Mouse (Mus musculus): ENCODE measurements around the gene Sf3b6. TPM values are rescaled to one million over a fixed set of nuclear protein-coding genes. Genes with fewer than 3 reads are reported as not detected.

Gene Sf3b6
- total RNA-seq, 1 experiment = 119 TPM

GRCm38 (mm10) chr12:4811036-4811435, 6.3 kb upstream of the Sf3b6 start:
- TF ChIP-seq ZNF384 (IDR thresholded peaks at IDR 0.05; ENCODE audit: low read depth, low read length) (no peak), ZC3H11A (IDR thresholded peaks at IDR 0.05; ENCODE audit: borderline replicate concordance, low read depth, low read length) (no peak), MAFK (IDR thresholded peaks at IDR 0.05; ENCODE audit: insufficient read depth, low read depth, low read length) (no peak), HCFC1 (IDR thresholded peaks at IDR 0.05; ENCODE audit: borderline replicate concordance, insufficient read depth, low read length) (no peak)
- no peaks in the 10 kb centered on the region for H3K36me3 ChIP-seq (ENCODE audit: control insufficient read depth, insufficient read depth, low read length, poor library complexity, severe bottlenecking)

GRCm38 (mm10) chr12:4811705-4812104, 5.6 kb upstream of the Sf3b6 start:
- Histone ChIP-seq H3K4me1 (ENCODE audit: control insufficient read depth in 2 of 2, insufficient read depth in 2 of 2, low read length in 2 of 2, poor library complexity in 1 of 2) (no peaks in the 10 kb centered on the region), H3K27ac (ENCODE audit: insufficient read depth, low read depth, low read length, poor library complexity, severe bottlenecking) (no peak overlapping the region), H3K9me3 (ENCODE audit: control insufficient read depth, insufficient read depth, low read depth, low read length) (no peaks in the 10 kb centered on the region), H3K36me3 (ENCODE audit: control insufficient read depth, insufficient read depth, low read length, poor library complexity, severe bottlenecking) (no peaks in the 10 kb centered on the region), H3K4me3 (ENCODE audit: insufficient read depth in 1 of 2, low read depth in 1 of 2, low read length in 2 of 2, poor library complexity in 1 of 2, severe bottlenecking in 1 of 2) (no peak overlapping the region), H3K9ac (ENCODE audit: insufficient read depth, low read depth, low read length, poor library complexity, severe bottlenecking) (no peak overlapping the region)
- in situ Hi-C loops (cut with MboI; ENCODE audit: low sequenced_read_pairs in 2 of 2, unreplicated experiment in 2 of 2) = no loop called here
- DNase-seq (ENCODE audit: low read depth, low spot score) = no peak
- TF ChIP-seq HCFC1 (IDR thresholded peaks at IDR 0.05; ENCODE audit: borderline replicate concordance, insufficient read depth, low read length) (no peak), ZC3H11A (IDR thresholded peaks at IDR 0.05; ENCODE audit: borderline replicate concordance, low read depth, low read length) (no peak), ZNF384 (IDR thresholded peaks at IDR 0.05; ENCODE audit: low read depth, low read length) (no peak), MAFK (IDR thresholded peaks at IDR 0.05; ENCODE audit: insufficient read depth, low read depth, low read length) (no peak), CHD2 (IDR thresholded peaks at IDR 0.05; ENCODE audit: low read depth, low read length) (no peak)

More at GRCm38 (mm10) chr12:4811036-4811435, 6.3 kb upstream of the Sf3b6 start:
- no peak overlapping the region for H3K4me3 ChIP-seq (ENCODE audit: insufficient read depth in 1 of 2, low read depth in 1 of 2, low read length in 2 of 2, poor library complexity in 1 of 2, severe bottlenecking in 1 of 2)
- in situ Hi-C loops (cut with MboI; ENCODE audit: low sequenced_read_pairs in 2 of 2, unreplicated experiment in 2 of 2) = no loop called here
- H3K27ac ChIP-seq (ENCODE audit: insufficient read depth, low read depth, low read length, poor library complexity, severe bottlenecking) = no peak overlapping the region
- no peaks in the 10 kb centered on the region for H3K9me3 ChIP-seq (ENCODE audit: control insufficient read depth, insufficient read depth, low read depth, low read length)
- H3K9ac ChIP-seq (ENCODE audit: insufficient read depth, low read depth, low read length, poor library complexity, severe bottlenecking) = no peak overlapping the region
- DNase-seq (ENCODE audit: low read depth, low spot score) = no peak
- no peaks in the 10 kb centered on the region for H3K4me1 ChIP-seq (ENCODE audit: control insufficient read depth in 2 of 2, insufficient read depth in 2 of 2, low read length in 2 of 2, poor library complexity in 1 of 2)

GRCm38 (mm10) chr12:4813636-4814035, 3.7 kb upstream of the Sf3b6 start:
- no peak overlapping the region for H3K27ac ChIP-seq (ENCODE audit: insufficient read depth, low read depth, low read length, poor library complexity, severe bottlenecking)
- in situ Hi-C loops (cut with MboI; ENCODE audit: low sequenced_read_pairs in 2 of 2, unreplicated experiment in 2 of 2) = no loop called here
- H3K4me1 ChIP-seq (ENCODE audit: control insufficient read depth in 2 of 2, insufficient read depth in 2 of 2, low read length in 2 of 2, poor library complexity in 1 of 2) = peaks cover 0 to 6% of the 10 kb centered on the region in 2 experiments; a peak in 2 of 4 replicates
- H3K4me3 ChIP-seq (ENCODE audit: insufficient read depth in 1 of 2, low read depth in 1 of 2, low read length in 2 of 2, poor library complexity in 1 of 2, severe bottlenecking in 1 of 2) = no peak overlapping the region
- H3K9ac ChIP-seq (ENCODE audit: insufficient read depth, low read depth, low read length, poor library complexity, severe bottlenecking) = no peak overlapping the region
- no peak for DNase-seq (ENCODE audit: low read depth, low spot score)
- H3K36me3 ChIP-seq (ENCODE audit: control insufficient read depth, insufficient read depth, low read length, poor library complexity, severe bottlenecking) = no peaks in the 10 kb centered on the region
- TF ChIP-seq HCFC1 (IDR thresholded peaks at IDR 0.05; ENCODE audit: borderline replicate concordance, insufficient read depth, low read length) = no peak
- TF ChIP-seq MAFK (IDR thresholded peaks at IDR 0.05; ENCODE audit: insufficient read depth, low read depth, low read length) = no peak
- no peak for TF ChIP-seq CHD2 (IDR thresholded peaks at IDR 0.05; ENCODE audit: low read depth, low read length)
- H3K9me3 ChIP-seq (ENCODE audit: control insufficient read depth, insufficient read depth, low read depth, low read length) = no peaks in the 10 kb centered on the region

DNA sequence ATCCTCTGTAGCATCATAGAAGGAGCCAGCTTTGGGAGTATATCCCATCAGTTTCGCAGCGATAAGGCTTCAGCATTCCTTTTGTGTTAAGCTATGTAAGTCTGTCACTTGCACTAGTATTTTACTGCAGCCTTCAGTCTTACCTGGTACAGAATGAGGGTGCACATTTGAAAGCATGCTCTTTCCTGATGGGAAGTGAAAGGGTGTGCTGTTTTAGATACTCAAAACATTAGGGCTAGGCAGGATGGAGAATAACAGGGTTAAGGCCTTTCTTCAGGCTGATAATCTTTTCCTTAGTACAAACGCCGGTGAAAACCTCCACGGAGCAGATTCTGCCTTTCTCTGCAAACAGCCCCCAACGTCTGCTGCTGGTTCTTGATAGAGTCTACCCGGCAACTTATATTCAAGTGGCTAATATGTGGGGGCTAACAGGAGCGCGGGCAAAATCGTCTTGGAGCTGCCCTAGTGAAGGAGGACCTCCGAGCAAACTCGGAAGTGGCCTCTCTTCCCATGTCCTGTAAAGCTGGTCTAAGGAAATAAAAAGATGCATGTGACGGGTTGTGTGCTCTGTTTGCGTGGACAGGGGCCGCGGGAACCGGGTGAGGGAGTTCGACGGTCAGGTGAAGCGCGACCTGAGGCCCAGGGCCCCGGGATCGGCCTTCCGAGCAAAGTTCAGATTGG, 524 bp upstream of the Sf3b6 start:
- H3K27ac ChIP-seq (ENCODE audit: insufficient read depth, low read depth, low read length, poor library complexity, severe bottlenecking) = peak overlapping the region; percentile 62; the same call in 1 of the 2 replicates
- no peak for TF ChIP-seq HCFC1 (IDR thresholded peaks at IDR 0.05; ENCODE audit: borderline replicate concordance, insufficient read depth, low read length)
- TF ChIP-seq ZNF384 (IDR thresholded peaks at IDR 0.05; ENCODE audit: low read depth, low read length) = no peak
- TF ChIP-seq CHD2 (IDR thresholded peaks at IDR 0.05; ENCODE audit: low read depth, low read length) = no peak
- TF ChIP-seq MAFK (IDR thresholded peaks at IDR 0.05; ENCODE audit: insufficient read depth, low read depth, low read length) = no peak
- no peak for DNase-seq (ENCODE audit: low read depth, low spot score)

More for the DNA sequence above, 524 bp upstream of the Sf3b6 start:
- in situ Hi-C loops (cut with MboI; ENCODE audit: low sequenced_read_pairs in 2 of 2, unreplicated experiment in 2 of 2) = no loop called here
- peaks cover 0 to 7% of the 10 kb centered on the region in 2 experiments; a peak in 2 of 4 replicates for H3K4me1 ChIP-seq (ENCODE audit: control insufficient read depth in 2 of 2, insufficient read depth in 2 of 2, low read length in 2 of 2, poor library complexity in 1 of 2)
- no peaks in the 10 kb centered on the region for H3K36me3 ChIP-seq (ENCODE audit: control insufficient read depth, insufficient read depth, low read length, poor library complexity, severe bottlenecking)
- peak overlapping the region; percentile 94 for H3K9ac ChIP-seq (ENCODE audit: insufficient read depth, low read depth, low read length, poor library complexity, severe bottlenecking)
- H3K4me3 ChIP-seq (ENCODE audit: insufficient read depth in 1 of 2, low read depth in 1 of 2, low read length in 2 of 2, poor library complexity in 1 of 2, severe bottlenecking in 1 of 2) = peak overlapping the region; percentile 79 to 100
- no peaks in the 10 kb centered on the region for H3K9me3 ChIP-seq (ENCODE audit: control insufficient read depth, insufficient read depth, low read depth, low read length)

Measured in ES-E14 (cell line).